Mouse (Mus musculus) hindbrain, embryonic 11.5 days (tissue): ENCODE measurements around the gene Cc2d1a. TPM values are rescaled to one million over a fixed set of nuclear protein-coding genes. Genes with fewer than 3 reads are reported as not detected.

Source experiments
- ATAC-seq: fragments of 200-750 bp; cut with Nextera tagmentation; 2 replicates; pipeline ENCODE4 v1.8.0; 2017; ENCODE audit warnings: mild to moderate bottlenecking, moderate TSS enrichment, moderate library complexity; ENCODE audit not compliant: low FRiP score
- DNase-seq: peaks from one replicate; pipeline ENCODE4 v3.0.0-alpha.2; 2015; ENCODE audit warnings: low spot score
- H3K27ac ChIP-seq: fragments of 300-500 bp; sonication (generic); 2 replicates; pipeline ENCODE4 v1.5.1; 2014; ENCODE audit warnings: mild to moderate bottlenecking, low read depth, low read length
- H3K27me3 ChIP-seq: fragments of 300-500 bp; sonication (generic); 2 replicates; pipeline ENCODE4 v1.6.1; 2014; ENCODE audit warnings: mild to moderate bottlenecking, low read length, moderate library complexity, mixed read lengths; ENCODE audit not compliant: control insufficient read depth, insufficient read depth
- H3K36me3 ChIP-seq: fragments of 300-500 bp; sonication (generic); 2 replicates; pipeline ENCODE4 v1.6.1; 2014; ENCODE audit warnings: mild to moderate bottlenecking, low read length, moderate library complexity, mixed read lengths; ENCODE audit not compliant: control insufficient read depth, insufficient read depth
- H3K4me1 ChIP-seq: fragments of 300-500 bp; sonication (generic); replicated peaks from 2 replicates; pipeline ENCODE4 v1.6.1; 2014; ENCODE audit warnings: low read length, mixed read lengths; ENCODE audit not compliant: control insufficient read depth, insufficient read depth
- H3K4me2 ChIP-seq: fragments of 300-500 bp; sonication (generic); replicated peaks from 2 replicates; pipeline ENCODE4 v1.6.1; 2014; ENCODE audit warnings: mild to moderate bottlenecking, low read depth, low read length
- H3K4me3 ChIP-seq: fragments of 300-500 bp; sonication (generic); 2 replicates; pipeline ENCODE4 v1.5.1; 2014; ENCODE audit warnings: low read depth, low read length
- H3K9ac ChIP-seq: fragments of 300-500 bp; sonication (generic); 2 replicates; pipeline ENCODE4 v1.6.1; 2014; ENCODE audit warnings: low read depth, low read length
- H3K9me3 ChIP-seq: fragments of 300-500 bp; sonication (generic); 2 replicates; pipeline ENCODE4 v1.6.1; 2016; ENCODE audit warnings: low read length; ENCODE audit not compliant: control insufficient read depth
- WGBS: fragments of 180-500 bp; shearing (Covaris S2); extraction: QIAGEN DNeasy Blood & Tissue Kit; methylation state at CpG from one replicate; pipeline ENCODE4 v1.1.7; 2014; 5-methylcytosine and 5-hydroxymethylcytosine counted together
- polyA plus RNA-seq: library from polyadenylated mRNA; unstranded; fragments of >200 nt; fragmentation: Nextera tagmentation; extraction: Ambion mirVana; gene quantifications from 2 replicates; pipeline ENCODE4 v1.2.1, GENCODE M21; 2014

The Cc2d1a gene
- polyA plus RNA-seq, 1 experiment from 2014 or later, result 8.8 TPM

GRCm38 (mm10) chr8:84182833-84183232, 35.1 kb upstream of the Cc2d1a start:
- 64% methylated on average over 4 of the region's 4 CpGs for WGBS
- Histone ChIP-seq H3K27me3 (peaks cover 2% of the 10 kb centered on the region; the same call in 1 of the 2 replicates), H3K36me3 (no peaks in the 10 kb centered on the region; the same call in 1 of the 2 replicates), H3K4me1 (peaks cover 22% of the 10 kb centered on the region; the same call in 1 of the 2 replicates), H3K27ac (peak overlapping the region; percentile 90; the same call in 1 of the 2 replicates), H3K4me3 (peak overlapping the region; percentile 86), H3K4me2 (peak overlapping the region; percentile 83), H3K9me3 (no peaks in the 10 kb centered on the region), H3K9ac (peak overlapping the region; percentile 100)
- DNase-seq (no peak), ATAC-seq (no peak)

GRCm38 (mm10) chr8:84180530-84181190, 32.9 kb upstream of the Cc2d1a start:
- Histone ChIP-seq H3K36me3 (no peaks in the 10 kb centered on the region; the same call in 1 of the 2 replicates), H3K9ac (peak overlapping the region; percentile 79), H3K27me3 (no peaks in the 10 kb centered on the region), H3K4me2 (peak overlapping the region; percentile 79), H3K9me3 (no peaks in the 10 kb centered on the region), H3K4me3 (peak overlapping the region; percentile 18), H3K27ac (peak overlapping the region; percentile 96), H3K4me1 (peaks cover 22% of the 10 kb centered on the region; the same call in 1 of the 2 replicates)
- ATAC-seq (peak; percentile 85), DNase-seq (peak; percentile 86)
- WGBS, result 0% methylated on average over 16 of the region's 16 CpGs

DNA sequence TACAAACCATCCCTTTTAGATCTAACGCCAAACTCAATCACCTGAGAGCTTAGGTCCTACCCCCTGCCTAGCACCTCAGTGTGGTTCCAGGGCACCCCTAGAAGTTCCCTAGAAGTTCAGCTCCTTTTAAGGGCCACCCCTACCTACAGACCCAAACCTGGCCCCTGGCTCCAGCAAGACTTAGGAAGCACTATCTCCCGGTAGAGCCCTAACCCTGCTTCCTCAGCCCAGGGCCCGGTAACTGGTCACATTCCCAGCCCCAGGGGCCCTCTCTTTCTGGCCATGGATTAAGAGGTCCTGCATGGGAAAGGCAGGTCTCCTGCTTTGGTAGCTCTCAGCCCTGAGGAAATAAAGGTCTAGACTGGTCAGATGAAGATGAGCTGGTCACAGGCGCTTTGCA, 32.2 kb upstream of the Cc2d1a start:
- Histone ChIP-seq H3K4me3 (peak overlapping the region; percentile 18), H3K27me3 (no peaks in the 10 kb centered on the region), H3K4me1 (peaks cover 22% of the 10 kb centered on the region; the same call in 1 of the 2 replicates), H3K9ac (peak overlapping the region; percentile 79), H3K27ac (peak overlapping the region; percentile 96), H3K4me2 (peak overlapping the region; percentile 79), H3K9me3 (no peaks in the 10 kb centered on the region), H3K36me3 (peaks cover 3% of the 10 kb centered on the region; the same call in 1 of the 2 replicates)
- 11% methylated on average over 4 of the region's 4 CpGs for WGBS
- DNase-seq (no peak), ATAC-seq (no peak; the same call in 1 of the 2 replicates)

DNA sequence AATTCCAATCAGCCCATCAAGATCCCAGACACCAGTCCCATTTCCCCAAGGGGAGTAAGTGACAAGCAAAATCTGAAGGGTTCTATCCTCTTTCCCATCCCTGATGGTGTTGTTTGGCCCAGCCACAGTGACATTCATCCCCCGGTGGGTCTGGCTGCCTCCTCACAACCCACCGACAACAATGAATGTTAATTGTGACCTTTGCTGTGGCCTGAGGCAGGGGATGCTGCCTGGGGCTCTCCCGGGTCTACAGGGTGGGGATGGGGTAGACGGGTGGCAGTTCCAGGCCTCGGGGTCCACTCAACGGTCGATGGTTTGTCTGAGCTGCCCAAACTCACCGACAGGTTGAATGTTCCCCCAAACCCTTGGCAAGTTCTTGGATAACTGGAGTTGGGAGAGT, 30.9 kb upstream of the Cc2d1a start:
- Histone ChIP-seq H3K4me3 (no peak overlapping the region), H3K9me3 (no peaks in the 10 kb centered on the region), H3K27ac (no peak overlapping the region), H3K36me3 (peaks cover 9% of the 10 kb centered on the region; the same call in 1 of the 2 replicates), H3K4me1 (peaks cover 22% of the 10 kb centered on the region; the same call in 1 of the 2 replicates), H3K4me2 (no peak overlapping the region), H3K27me3 (no peaks in the 10 kb centered on the region), H3K9ac (no peak overlapping the region)
- ATAC-seq (no peak), DNase-seq (no peak)
- WGBS, result 68% methylated on average over 8 of the region's 8 CpGs

DNA sequence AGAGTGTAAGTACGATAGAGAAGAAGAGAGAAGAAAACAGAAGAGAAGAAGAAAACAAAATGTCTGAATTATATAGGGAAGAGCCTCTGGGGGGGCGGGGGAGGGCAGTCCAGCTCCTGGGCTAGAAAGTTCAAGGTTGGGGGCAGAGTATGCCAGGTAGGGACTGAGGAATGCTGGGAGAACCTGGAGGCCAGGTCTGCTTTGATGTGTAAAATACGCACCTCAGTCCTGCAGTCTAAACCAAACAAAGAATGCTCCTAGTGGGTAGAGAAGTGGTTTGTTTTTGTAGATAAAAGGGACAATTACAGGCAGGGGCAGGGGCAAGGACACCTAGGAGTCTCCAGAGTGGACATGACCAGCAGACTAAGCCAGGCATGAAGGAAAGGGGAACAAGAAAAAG, 29.7 kb upstream of the Cc2d1a start:
- no peak overlapping the region for H3K9ac ChIP-seq
- no peaks in the 10 kb centered on the region for H3K27me3 ChIP-seq
- H3K4me2 ChIP-seq, result no peak overlapping the region
- no peaks in the 10 kb centered on the region for H3K9me3 ChIP-seq
- DNase-seq, result no peak
- H3K4me1 ChIP-seq, result peaks cover 21% of the 10 kb centered on the region; the same call in 1 of the 2 replicates
- H3K27ac ChIP-seq, result no peak overlapping the region
- WGBS, result 81% methylated on average over 3 of the region's 3 CpGs
- H3K36me3 ChIP-seq, result peaks cover 16% of the 10 kb centered on the region
- no peak for ATAC-seq
- no peak overlapping the region for H3K4me3 ChIP-seq

DNA sequence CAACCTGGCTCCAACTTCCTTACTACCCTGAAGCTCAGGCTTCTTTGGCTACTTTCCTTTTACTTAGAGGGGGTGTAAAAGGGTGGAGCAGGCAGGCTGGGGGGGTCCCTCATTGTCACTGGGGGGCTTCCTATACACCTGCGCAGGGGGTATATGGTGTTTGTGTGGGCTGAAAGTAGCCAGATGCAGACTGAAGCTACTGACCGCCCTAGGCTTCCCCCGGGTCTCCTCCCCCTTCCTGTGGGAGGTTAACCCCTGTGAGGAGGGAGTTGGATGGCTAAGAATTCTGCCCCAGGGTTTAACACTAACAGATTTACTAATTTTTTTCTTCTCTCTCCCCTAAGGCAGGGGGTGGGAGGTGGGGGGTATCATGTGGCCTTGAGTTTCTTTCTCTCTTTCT, 28.8 kb upstream of the Cc2d1a start:
- Histone ChIP-seq H3K4me3 (no peak overlapping the region), H3K4me2 (no peak overlapping the region), H3K9me3 (no peaks in the 10 kb centered on the region), H3K27me3 (no peaks in the 10 kb centered on the region), H3K9ac (no peak overlapping the region), H3K27ac (no peak overlapping the region), H3K36me3 (peaks cover 16% of the 10 kb centered on the region), H3K4me1 (peaks cover 19% of the 10 kb centered on the region; the same call in 1 of the 2 replicates)
- DNase-seq, result no peak
- no peak for ATAC-seq
- WGBS, result 51% methylated on average over 3 of the region's 3 CpGs

GRCm38 (mm10) chr8:84173861-84174260, 26.1 kb upstream of the Cc2d1a start:
- Histone ChIP-seq H3K36me3 (peaks cover 18% of the 10 kb centered on the region), H3K4me3 (no peak overlapping the region), H3K4me2 (no peak overlapping the region), H3K9ac (no peak overlapping the region), H3K4me1 (no peaks in the 10 kb centered on the region), H3K27me3 (no peaks in the 10 kb centered on the region), H3K27ac (no peak overlapping the region), H3K9me3 (no peaks in the 10 kb centered on the region)
- ATAC-seq (no peak), DNase-seq (no peak)
- 83% methylated on average over 6 of the region's 6 CpGs for WGBS

GRCm38 (mm10) chr8:84170096-84170495, 22.4 kb upstream of the Cc2d1a start:
- peaks cover 17% of the 10 kb centered on the region for H3K36me3 ChIP-seq

GRCm38 (mm10) chr8:84167696-84168095, 20.0 kb upstream of the Cc2d1a start:
- 89% methylated on average over 2 of the region's 2 CpGs for WGBS
- ATAC-seq, result no peak
- H3K4me1 ChIP-seq, result no peaks in the 10 kb centered on the region

More at GRCm38 (mm10) chr8:84170096-84170495, 22.4 kb upstream of the Cc2d1a start:
- no peak overlapping the region for H3K9ac ChIP-seq
- no peak overlapping the region for H3K4me2 ChIP-seq
- H3K4me3 ChIP-seq, result no peak overlapping the region
- no peaks in the 10 kb centered on the region for H3K27me3 ChIP-seq
- H3K9me3 ChIP-seq, result no peaks in the 10 kb centered on the region
- no peaks in the 10 kb centered on the region for H3K4me1 ChIP-seq
- ATAC-seq (no peak), DNase-seq (no peak)
- no peak overlapping the region for H3K27ac ChIP-seq
- 93% methylated on average over 5 of the region's 5 CpGs for WGBS

More at GRCm38 (mm10) chr8:84167696-84168095, 20.0 kb upstream of the Cc2d1a start:
- Histone ChIP-seq H3K4me3 (no peak overlapping the region), H3K36me3 (peaks cover 5% of the 10 kb centered on the region; the same call in 1 of the 2 replicates), H3K4me2 (no peak overlapping the region), H3K27ac (no peak overlapping the region), H3K9me3 (no peaks in the 10 kb centered on the region), H3K27me3 (no peaks in the 10 kb centered on the region), H3K9ac (no peak overlapping the region)
- DNase-seq, result no peak
